Mouse (Mus musculus) heart, adult 2 months (tissue): ENCODE data around the gene Pin4.
"Not testable (repeated sequence)": the region's sequence is repeated elsewhere in the genome, so short reads cannot be mapped to it uniquely, and the experiment has no call there.

Experiments used
- CTCF ChIP-seq: fragments of 200-600 bp; IDR thresholded peaks from 2 replicates; pipeline ENCODE4 v1.8.1; 2022; ENCODE audit warnings: antibody characterized with exemption, mild to moderate bottlenecking, moderate library complexity
- EP300 ChIP-seq: fragments of 200-500 bp; IDR thresholded peaks from 2 replicates; pipeline ENCODE4 v1.6.1; 2011; ENCODE audit warnings: low read depth, low read length, control low read depth; ENCODE audit not compliant: insufficient read depth
- POLR2A ChIP-seq: fragments of 200-500 bp; IDR thresholded peaks from 2 replicates; pipeline ENCODE4 v1.6.1; 2011; ENCODE audit warnings: mild to moderate bottlenecking, low read depth, low read length, control low read depth; ENCODE audit not compliant: insufficient read depth

GRCm38 (mm10) chrX:102109349-102109748 lies 9.9 kb upstream of the Pin4 start:
- TF ChIP-seq CTCF, POLR2A, EP300: not testable (repeated sequence)
